Mouse (Mus musculus) stomach, postnatal 0 days (tissue): ENCODE measurements around the gene Mycs. TPM values are rescaled to one million over a fixed set of nuclear protein-coding genes. Genes with fewer than 3 reads are reported as not detected.

ENCODE experiments used
- ATAC-seq: fragments of 200-750 bp; cut with Nextera tagmentation; 2 replicates; pipeline ENCODE4 v1.8.0; 2017; ENCODE audit not compliant: low FRiP score, low TSS enrichment
- DNase-seq: peaks from one replicate; pipeline ENCODE4 v3.0.0-alpha.2; 2016; ENCODE audit warnings: low spot score
- H3K27ac ChIP-seq: fragments of 300-500 bp; sonication (generic); replicated peaks from 2 replicates; pipeline ENCODE4 v1.5.1; 2014; ENCODE audit warnings: mild to moderate bottlenecking, control low read depth
- H3K27me3 ChIP-seq: fragments of 300-500 bp; sonication (generic); 2 replicates; pipeline ENCODE4 v1.6.1; 2014; ENCODE audit warnings: low read length; ENCODE audit not compliant: control insufficient read depth, insufficient read depth
- H3K36me3 ChIP-seq: fragments of 300-500 bp; sonication (generic); 2 replicates; pipeline ENCODE4 v1.6.1; 2014; ENCODE audit warnings: low read length, mixed read lengths; ENCODE audit not compliant: control insufficient read depth, insufficient read depth
- H3K4me1 ChIP-seq: fragments of 300-500 bp; sonication (generic); replicated peaks from 2 replicates; pipeline ENCODE4 v1.6.1; 2014; ENCODE audit warnings: antibody characterized with exemption; ENCODE audit not compliant: control insufficient read depth, insufficient read depth
- H3K4me2 ChIP-seq: fragments of 300-500 bp; sonication (generic); replicated peaks from 2 replicates; pipeline ENCODE4 v1.6.1; 2014; ENCODE audit warnings: low read depth, mild to moderate bottlenecking, control low read depth, moderate library complexity
- H3K4me3 ChIP-seq: fragments of 300-500 bp; sonication (generic); 2 replicates; pipeline ENCODE4 v1.5.1; 2014; ENCODE audit warnings: low read depth, low read length, control low read depth
- H3K9ac ChIP-seq: fragments of 300-500 bp; sonication (generic); 2 replicates; pipeline ENCODE4 v1.6.1; 2014; ENCODE audit warnings: mild to moderate bottlenecking, low read length, control low read depth, mixed read lengths
- H3K9me3 ChIP-seq: fragments of 300-500 bp; sonication (generic); 2 replicates; pipeline ENCODE4 v1.6.1; 2016; ENCODE audit warnings: low read length; ENCODE audit not compliant: control insufficient read depth
- CTCF ChIP-seq: IDR thresholded peaks from 2 replicates; pipeline ENCODE4 v1.5.1; 2016; ENCODE audit warnings: antibody characterized with exemption, low read depth, mild to moderate bottlenecking, moderate library complexity
- EP300 ChIP-seq: optimal IDR thresholded peaks from 2 replicates; pipeline ENCODE3; 2016; ENCODE audit warnings: antibody characterized with exemption
- WGBS: fragments of 180-500 bp; shearing (Covaris S2); extraction: QIAGEN DNeasy Blood & Tissue Kit; methylation state at CpG from one replicate; pipeline ENCODE4 v1.1.7; 2014; 5-methylcytosine and 5-hydroxymethylcytosine counted together
- polyA plus RNA-seq: library from polyadenylated mRNA; unstranded; fragments of >200 nt; fragmentation: Nextera tagmentation; extraction: Ambion mirVana; gene quantifications from 2 replicates; pipeline ENCODE4 v1.2.1, GENCODE M21; 2015

Gene Mycs
- polyA plus RNA-seq, result not detected in 2 replicates

- no peak for DNase-seq
- no peak for TF ChIP-seq CTCF
- no peak for TF ChIP-seq EP300
- Histone ChIP-seq H3K9ac (no peak within 1 kb of the TSS), H3K4me1 (no peaks in the 10 kb centered on the region), H3K27ac (no peak within 1 kb of the TSS), H3K4me3 (no peak within 1 kb of the TSS), H3K9me3 (no peaks in the 10 kb centered on the region), H3K36me3 (no peaks in the 10 kb centered on the region), H3K27me3 (no peaks in the 10 kb centered on the region), H3K4me2 (no peak within 1 kb of the TSS)
- ATAC-seq, result no peak
- WGBS, result 82% methylated on average over 3 of the region's 3 CpGs
These were observed at the start of gene Mycs for GRCm38 (mm10) chrX:5469165-5469564. Gene Mycs, minus strand, starts transcription at chrX:5469265.

DNA sequence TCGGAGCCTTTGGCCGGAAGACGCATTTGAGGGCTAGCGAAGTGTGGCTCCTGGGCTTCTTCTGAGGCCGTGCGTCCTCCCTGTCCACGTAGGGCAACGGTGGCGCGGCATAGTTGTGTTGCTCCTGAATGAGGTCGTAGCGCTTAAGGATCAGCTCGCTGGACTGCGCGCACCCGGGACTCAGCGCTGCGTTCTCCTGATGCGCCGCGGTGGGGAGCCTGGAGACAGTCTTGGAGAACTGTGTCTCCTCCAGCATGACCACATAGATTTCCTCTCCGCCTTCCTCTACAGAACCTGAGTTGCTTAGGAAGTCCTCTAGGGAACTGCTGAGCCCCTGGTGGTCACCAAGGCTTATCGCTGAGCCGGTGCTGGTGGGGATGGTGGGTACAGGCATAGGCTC, 1.0 kb downstream of the Mycs start:
- no peak for DNase-seq

More for the DNA sequence above, 1.0 kb downstream of the Mycs start:
- WGBS, result 11% methylated on average over 24 of the region's 24 CpGs
- Histone ChIP-seq H3K4me2 (no peak overlapping the region), H3K4me3 (no peak overlapping the region), H3K9ac (no peak overlapping the region), H3K27ac (no peak overlapping the region), H3K36me3 (no peaks in the 10 kb centered on the region), H3K9me3 (no peaks in the 10 kb centered on the region), H3K27me3 (no peaks in the 10 kb centered on the region), H3K4me1 (no peaks in the 10 kb centered on the region)
- no peak for TF ChIP-seq CTCF
- no peak for TF ChIP-seq EP300
- no peak for ATAC-seq

Other genes with a start within 250 kb of the Mycs start
- gene Btbd35f7, start 199.8 kb upstream of the Mycs start, polyA plus RNA-seq, result not detected in 2 replicates